Comparison of ENCODE assay signal across 8 mouse cellular contexts in genomic region chr7:60004606-60005330, GRCm38 (mm10). TPM values are rescaled to one million over a fixed set of nuclear protein-coding genes. Genes with fewer than 3 reads are reported as not detected.
A peak's percentile ranks its signal among the peaks of the same experiment; 100 is the strongest.
DNase-seq lines count a peak whose midpoint lies in the region; ATAC-seq and TF ChIP-seq lines count a peak whose summit lies in the region.

Gene Snurf (minus strand): TSS chr7:60005049.
Gene Gm38393 (minus strand): TSS chr7:60005064.

- H3K36me3 ChIP-seq in forebrain, postnatal 0 days (ENCODE audit: insufficient read depth) = no peaks in the 10 kb centered on the region

- peak within 1 kb of the TSS; percentile 90 for H3K27ac ChIP-seq in forebrain, postnatal 0 days (ENCODE audit: low read depth, low read length)

- H3K4me3 ChIP-seq in forebrain, postnatal 0 days (ENCODE audit: low read depth, low read length) = peak within 1 kb of the TSS; percentile 55

- DNase-seq in NIH3T3 (ENCODE audit: low read depth) = peak; percentile 38
- DNase-seq in cerebellum, adult 11-12 months = peak; percentile 93
- peak; percentile 87 for DNase-seq in forebrain, postnatal 0 days
- peak; percentile 20 for DNase-seq in heart, postnatal 25 days (ENCODE audit: low spot score)
- DNase-seq in layer of hippocampus, adult 8-10 months (ENCODE audit: low spot score in 2 of 2) = peak; percentile 72 to 85
- DNase-seq in lung, adult 18-20 months = peak; percentile 42 to 64
- peak; percentile 54 for DNase-seq in ovary, postnatal 36 days (ENCODE audit: low spot score)
- peak; percentile 30 for DNase-seq in yolk sac, embryonic 10.5 days (ENCODE audit: low spot score)

- no peaks in the 10 kb centered on the region for H3K27me3 ChIP-seq in forebrain, postnatal 0 days (ENCODE audit: insufficient read depth, low read length)

- peak within 1 kb of the TSS; percentile 40 for H3K4me2 ChIP-seq in forebrain, postnatal 0 days (ENCODE audit: low read depth)

- H3K4me1 ChIP-seq in forebrain, postnatal 0 days (ENCODE audit: insufficient read depth) = no peaks in the 10 kb centered on the region

- intact Hi-C loops in heart, postnatal 25 days (cut with DNase I) = no loop called here

- ATAC-seq in forebrain, postnatal 0 days = peak; percentile 66

- H3K9me3 ChIP-seq in forebrain, postnatal 0 days (ENCODE audit: low read length) = 0 out of 2 replicates have a peak, but pooled peaks cover 4% of the 10 kb centered on the region

- WGBS in forebrain, postnatal 0 days = 51% methylated on average over 30 of the region's 30 CpGs

- peak within 1 kb of the TSS; percentile 68 for H3K9ac ChIP-seq in forebrain, postnatal 0 days

- no peak for TF ChIP-seq CTCF in forebrain, postnatal 0 days (IDR thresholded peaks at IDR 0.05; ENCODE audit: low read depth)

RNA-seq across cellular contexts. Expression of gene Snurf, which starts in this region (rescaled TPM):
- not detected in 2 replicates for total RNA-seq in forebrain, postnatal 0 days (2014; rRNA removed)
- polyA plus RNA-seq in forebrain, postnatal 0 days (2015; fragmentation: Nextera tagmentation; extraction: Ambion mirVana) = 493 and 601 TPM in 2 replicates
- total RNA-seq in heart, postnatal 25 days (2021) = 100 to 1,000 TPM; 318 to 336 TPM
- 1,000 to 10,000 TPM; 1,853 to 2,184 (median 1,974) TPM for total RNA-seq in layer of hippocampus, adult 8-10 months (2022)

RNA-seq across cellular contexts. Expression of gene Gm38393, which starts in this region (rescaled TPM):
- total RNA-seq in forebrain, postnatal 0 days (2014; rRNA removed) = 59.7 and 81.3 TPM in 2 replicates
- polyA plus RNA-seq in forebrain, postnatal 0 days (2015; fragmentation: Nextera tagmentation; extraction: Ambion mirVana) = 1.3 and 1.9 TPM in 2 replicates
- 1 to 10 TPM; 6.0 to 6.1 TPM for total RNA-seq in heart, postnatal 25 days (2021)
- total RNA-seq in layer of hippocampus, adult 8-10 months (2022) = 10 to 100 TPM; 60.6 to 74.7 (median 68.2) TPM

Comparison
In these comparisons a context has a peak if more than half of its experiments do, and no peak if none do; other contexts are left out.
1. Peak in every context shown above with its lines: DNase-seq, ATAC-seq, H3K4me3 ChIP-seq and H3K27ac ChIP-seq.
2. RNA of gene Snurf (total RNA-seq): 1,853 to 2,184 TPM in layer of hippocampus, adult 8-10 months and 318 to 336 TPM in heart, postnatal 25 days; not detected in forebrain, postnatal 0 days; every median in the first group is over 100 times any median in the second.
3. RNA of gene Snurf (total RNA-seq): 1,853 to 2,184 TPM in layer of hippocampus, adult 8-10 months; 318 to 336 TPM in heart, postnatal 25 days; every median in the first group is over 4 times any median in the second.
4. DNase-seq: peak in every context shown above with its lines; median percentile 93 in cerebellum, adult 11-12 months; 87 in forebrain, postnatal 0 days; 78 in layer of hippocampus, adult 8-10 months; 54 in ovary, postnatal 36 days; 53 in lung, adult 18-20 months; 38 in NIH3T3; 30 in yolk sac, embryonic 10.5 days; 20 in heart, postnatal 25 days.